Mouse (Mus musculus) forebrain, embryonic 11.5 days (tissue): Measurements from ENCODE around the gene St3gal2. TPM values are rescaled to one million over a fixed set of nuclear protein-coding genes. Genes with fewer than 3 reads are reported as not detected.

ENCODE experiments used
- ATAC-seq: fragments of 200-750 bp; cut with Nextera tagmentation; replicated peaks from 2 replicates; pipeline ENCODE4 v1.8.0; 2017; ENCODE audit warnings: moderate TSS enrichment; ENCODE audit not compliant: low FRiP score
- DNase-seq: peaks from one replicate; pipeline ENCODE4 v3.0.0-alpha.2; 2017; ENCODE audit warnings: low spot score
- H3K27ac ChIP-seq: fragments of 300-500 bp; sonication (generic); 2 replicates; pipeline ENCODE4 v1.5.1; 2014; ENCODE audit warnings: low read depth, low read length
- H3K27me3 ChIP-seq: fragments of 300-500 bp; sonication (generic); 2 replicates; pipeline ENCODE4 v1.6.1; 2014; ENCODE audit warnings: mild to moderate bottlenecking, low read length, mixed read lengths; ENCODE audit not compliant: control insufficient read depth, insufficient read depth
- H3K36me3 ChIP-seq: fragments of 300-500 bp; sonication (generic); 2 replicates; pipeline ENCODE4 v1.6.1; 2014; ENCODE audit warnings: mild to moderate bottlenecking, low read length, moderate library complexity, mixed read lengths; ENCODE audit not compliant: control insufficient read depth, insufficient read depth
- H3K4me1 ChIP-seq: fragments of 300-500 bp; sonication (generic); replicated peaks from 2 replicates; pipeline ENCODE4 v1.6.1; 2014; ENCODE audit warnings: low read length, mixed read lengths; ENCODE audit not compliant: control insufficient read depth, insufficient read depth
- H3K4me2 ChIP-seq: fragments of 300-500 bp; sonication (generic); 2 replicates; pipeline ENCODE4 v1.6.1; 2014; ENCODE audit warnings: low read depth, mild to moderate bottlenecking, low read length, moderate library complexity, mixed read lengths; ENCODE audit not compliant: severe bottlenecking
- H3K4me3 ChIP-seq: fragments of 300-500 bp; sonication (generic); 2 replicates; pipeline ENCODE4 v1.5.1; 2014; ENCODE audit warnings: low read depth, low read length
- H3K9ac ChIP-seq: fragments of 300-500 bp; sonication (generic); 2 replicates; pipeline ENCODE4 v1.6.1; 2014; ENCODE audit warnings: low read length
- H3K9me3 ChIP-seq: fragments of 300-500 bp; sonication (generic); 2 replicates; pipeline ENCODE4 v1.6.1; 2016; ENCODE audit warnings: low read length, mixed read lengths; ENCODE audit not compliant: control insufficient read depth
- WGBS: fragments of 180-500 bp; shearing (Covaris S2); extraction: QIAGEN DNeasy Blood & Tissue Kit; methylation state at CpG from one replicate; pipeline ENCODE4 v1.1.7; 2014; 5-methylcytosine and 5-hydroxymethylcytosine counted together
- polyA plus RNA-seq: library from polyadenylated mRNA; unstranded; fragments of >200 nt; fragmentation: Nextera tagmentation; extraction: Ambion mirVana; gene quantifications from 2 replicates; pipeline ENCODE4 v1.2.1, GENCODE M21; 2014

The St3gal2 gene
- polyA plus RNA-seq, 1 experiment from 2014 or later = 16.5 TPM

GRCm38 (mm10) chr8:110931176-110931939, 11.6 kb downstream of the St3gal2 start:
- Histone ChIP-seq H3K36me3 (no peaks in the 10 kb centered on the region; the same call in 1 of the 2 replicates), H3K4me3 (no peak overlapping the region), H3K9ac (no peak overlapping the region), H3K27ac (no peak overlapping the region), H3K4me2 (no peak overlapping the region), H3K9me3 (no peaks in the 10 kb centered on the region), H3K27me3 (no peaks in the 10 kb centered on the region), H3K4me1 (no peaks in the 10 kb centered on the region)
- DNase-seq = no peak
- no peak for ATAC-seq
- WGBS = 78% methylated on average over 12 of the region's 12 CpGs

GRCm38 (mm10) chr8:110932444-110932843, 12.7 kb downstream of the St3gal2 start:
- H3K27me3 ChIP-seq = no peaks in the 10 kb centered on the region
- ATAC-seq = no peak
- no peak overlapping the region for H3K9ac ChIP-seq
- H3K4me3 ChIP-seq = no peak overlapping the region
- H3K36me3 ChIP-seq = no peaks in the 10 kb centered on the region; the same call in 1 of the 2 replicates
- H3K27ac ChIP-seq = no peak overlapping the region
- no peak overlapping the region for H3K4me2 ChIP-seq
- H3K4me1 ChIP-seq = no peaks in the 10 kb centered on the region
- 93% methylated on average over 3 of the region's 3 CpGs for WGBS
- DNase-seq = no peak
- H3K9me3 ChIP-seq = no peaks in the 10 kb centered on the region

- DNase-seq (no peak), ATAC-seq (no peak)
- 93% methylated on average over 2 of the region's 2 CpGs for WGBS
- Histone ChIP-seq H3K4me1 (no peaks in the 10 kb centered on the region), H3K27me3 (no peaks in the 10 kb centered on the region), H3K36me3 (no peaks in the 10 kb centered on the region; the same call in 1 of the 2 replicates), H3K4me2 (no peak overlapping the region), H3K9me3 (no peaks in the 10 kb centered on the region), H3K27ac (no peak overlapping the region), H3K4me3 (no peak overlapping the region), H3K9ac (no peak overlapping the region)
These were observed 13.6 kb downstream of the St3gal2 start for GRCm38 (mm10) chr8:110933272-110933671.

GRCm38 (mm10) chr8:110936217-110936616, 16.5 kb downstream of the St3gal2 start:
- Histone ChIP-seq H3K4me1 (no peaks in the 10 kb centered on the region), H3K9me3 (no peaks in the 10 kb centered on the region), H3K27ac (no peak overlapping the region), H3K4me3 (no peak overlapping the region), H3K36me3 (no peaks in the 10 kb centered on the region; the same call in 1 of the 2 replicates), H3K4me2 (no peak overlapping the region), H3K9ac (no peak overlapping the region), H3K27me3 (no peaks in the 10 kb centered on the region)
- ATAC-seq (no peak), DNase-seq (no peak)
- WGBS = 95% methylated on average over 12 of the region's 12 CpGs

GRCm38 (mm10) chr8:110938882-110939589, 19.3 kb downstream of the St3gal2 start:
- Histone ChIP-seq H3K4me1 (no peaks in the 10 kb centered on the region), H3K9ac (no peak overlapping the region), H3K27me3 (no peaks in the 10 kb centered on the region), H3K4me3 (no peak overlapping the region), H3K36me3 (no peaks in the 10 kb centered on the region; the same call in 1 of the 2 replicates), H3K9me3 (no peaks in the 10 kb centered on the region), H3K4me2 (no peak overlapping the region), H3K27ac (no peak overlapping the region)
- ATAC-seq = no peak
- no peak for DNase-seq
- 85% methylated on average over 6 of the region's 6 CpGs for WGBS

GRCm38 (mm10) chr8:110940682-110941452, 21.1 kb downstream of the St3gal2 start:
- WGBS = 92% methylated on average over 15 of the region's 15 CpGs
- Histone ChIP-seq H3K27ac (no peak overlapping the region), H3K36me3 (no peaks in the 10 kb centered on the region), H3K4me2 (no peak overlapping the region), H3K9ac (no peak overlapping the region), H3K27me3 (no peaks in the 10 kb centered on the region), H3K4me3 (no peak overlapping the region), H3K4me1 (no peaks in the 10 kb centered on the region), H3K9me3 (no peaks in the 10 kb centered on the region)
- no peak for ATAC-seq
- DNase-seq = no peak

- no peak for DNase-seq
- Histone ChIP-seq H3K4me1 (no peaks in the 10 kb centered on the region), H3K4me2 (no peak overlapping the region), H3K9ac (no peak overlapping the region), H3K27ac (no peak overlapping the region), H3K36me3 (no peaks in the 10 kb centered on the region), H3K27me3 (no peaks in the 10 kb centered on the region), H3K4me3 (no peak overlapping the region), H3K9me3 (no peaks in the 10 kb centered on the region)
- no peak for ATAC-seq
- WGBS = 71% methylated on average over 10 of the region's 10 CpGs
These were observed 21.8 kb downstream of the St3gal2 start for GRCm38 (mm10) chr8:110941453-110941948.

GRCm38 (mm10) chr8:110944276-110944876, 24.7 kb downstream of the St3gal2 start:
- Histone ChIP-seq H3K4me2 (no peak overlapping the region), H3K9me3 (no peaks in the 10 kb centered on the region)
- WGBS = 88% methylated on average over 7 of the region's 7 CpGs

More at GRCm38 (mm10) chr8:110944276-110944876, 24.7 kb downstream of the St3gal2 start:
- H3K27me3 ChIP-seq = no peaks in the 10 kb centered on the region
- ATAC-seq (no peak), DNase-seq (no peak)
- no peak overlapping the region for H3K27ac ChIP-seq
- no peak overlapping the region for H3K4me3 ChIP-seq
- no peak overlapping the region for H3K9ac ChIP-seq
- H3K4me1 ChIP-seq = no peaks in the 10 kb centered on the region
- H3K36me3 ChIP-seq = no peaks in the 10 kb centered on the region
